Mouse (Mus musculus): ENCODE data around the gene Ncdn. TPM values are rescaled to one million over a fixed set of nuclear protein-coding genes. Genes with fewer than 3 reads are reported as not detected.
A peak's percentile ranks its signal among the peaks of the same experiment; 100 is the strongest.

Ncdn gene
- polyA plus RNA-seq (2012; ENCODE audit: insufficient read depth, insufficient read length, low replicate concordance, missing spikeins) = 194 and 284 TPM in 2 replicates

- TF ChIP-seq POLR2A (IDR thresholded peaks at IDR 0.05; ENCODE audit: insufficient read depth, low read depth, low read length) (peak; percentile 91), CTCF (IDR thresholded peaks at IDR 0.05; ENCODE audit: insufficient read depth, low read depth, low read length) (no peak)
- Histone ChIP-seq H3K4me3 (ENCODE audit: insufficient read depth, low read depth, low read length) (peak within 1 kb of the TSS; percentile 90), H3K4me1 (ENCODE audit: control insufficient read depth, insufficient read depth, low read length) (peaks cover 24% of the 10 kb centered on the region), H3K27ac (ENCODE audit: insufficient read depth, low read depth, low read length) (peak within 1 kb of the TSS; percentile 98)
- under 1% methylated on average over 71 of the region's 71 CpGs for WGBS
These were observed at the start of gene Ncdn, which contains the start of gene AU040320 for GRCm38 (mm10) chr4:126753268-126754230. Gene Ncdn, minus strand, starts transcription at chr4:126753438. Gene AU040320, plus strand, starts transcription at chr4:126753544.

GRCm38 (mm10) chr4:126802174-126802573 lies 48.9 kb upstream of the Ncdn start:
- no peak for TF ChIP-seq CTCF (IDR thresholded peaks at IDR 0.05; ENCODE audit: insufficient read depth, low read depth, low read length)
- TF ChIP-seq POLR2A (IDR thresholded peaks at IDR 0.05; ENCODE audit: insufficient read depth, low read depth, low read length) = no peak
- no peak overlapping the region for H3K4me3 ChIP-seq (ENCODE audit: insufficient read depth, low read depth, low read length)
- WGBS = 96% methylated on average over 8 of the region's 8 CpGs
- peaks cover 16% of the 10 kb centered on the region for H3K4me1 ChIP-seq (ENCODE audit: control insufficient read depth, insufficient read depth, low read length)
- H3K27ac ChIP-seq (ENCODE audit: insufficient read depth, low read depth, low read length) = no peak overlapping the region

- WGBS = 55% methylated on average over 7 of the region's 7 CpGs
These were observed 39.3 kb upstream of the Ncdn start for GRCm38 (mm10) chr4:126792341-126793102.

GRCm38 (mm10) chr4:126782996-126783395 lies 29.8 kb upstream of the Ncdn start:
- TF ChIP-seq CTCF (IDR thresholded peaks at IDR 0.05; ENCODE audit: insufficient read depth, low read depth, low read length) = no peak
- H3K4me3 ChIP-seq (ENCODE audit: insufficient read depth, low read depth, low read length) = no peak overlapping the region
- H3K4me1 ChIP-seq (ENCODE audit: control insufficient read depth, insufficient read depth, low read length) = peaks cover 23% of the 10 kb centered on the region
- WGBS = 34% methylated on average over 8 of the region's 8 CpGs
- peak overlapping the region; percentile 29 for H3K27ac ChIP-seq (ENCODE audit: insufficient read depth, low read depth, low read length)

More at GRCm38 (mm10) chr4:126792341-126793102, 39.3 kb upstream of the Ncdn start:
- Histone ChIP-seq H3K27ac (ENCODE audit: insufficient read depth, low read depth, low read length) (peak overlapping the region; percentile 94), H3K4me3 (ENCODE audit: insufficient read depth, low read depth, low read length) (no peak overlapping the region), H3K4me1 (ENCODE audit: control insufficient read depth, insufficient read depth, low read length) (peaks cover 13% of the 10 kb centered on the region)
- no peak for TF ChIP-seq CTCF (IDR thresholded peaks at IDR 0.05; ENCODE audit: insufficient read depth, low read depth, low read length)
- TF ChIP-seq POLR2A (IDR thresholded peaks at IDR 0.05; ENCODE audit: insufficient read depth, low read depth, low read length) = no peak

- Histone ChIP-seq H3K4me3 (ENCODE audit: insufficient read depth, low read depth, low read length) (no peak overlapping the region), H3K27ac (ENCODE audit: insufficient read depth, low read depth, low read length) (peak overlapping the region; percentile 60; the same call in 1 of the 2 replicates), H3K4me1 (ENCODE audit: control insufficient read depth, insufficient read depth, low read length) (peaks cover 24% of the 10 kb centered on the region)
- no peak for TF ChIP-seq POLR2A (IDR thresholded peaks at IDR 0.05; ENCODE audit: insufficient read depth, low read depth, low read length)
- TF ChIP-seq CTCF (IDR thresholded peaks at IDR 0.05; ENCODE audit: insufficient read depth, low read depth, low read length) = no peak
- WGBS = 69% methylated on average over 8 of the region's 8 CpGs
These were observed 29.3 kb upstream of the Ncdn start for GRCm38 (mm10) chr4:126782512-126782911.

- H3K27ac ChIP-seq (ENCODE audit: insufficient read depth, low read depth, low read length) = peak overlapping the region; percentile 35; the same call in 1 of the 2 replicates
- H3K4me1 ChIP-seq (ENCODE audit: control insufficient read depth, insufficient read depth, low read length) = peaks cover 29% of the 10 kb centered on the region
- TF ChIP-seq POLR2A (IDR thresholded peaks at IDR 0.05; ENCODE audit: insufficient read depth, low read depth, low read length) (no peak), CTCF (IDR thresholded peaks at IDR 0.05; ENCODE audit: insufficient read depth, low read depth, low read length) (no peak)
- no peak overlapping the region for H3K4me3 ChIP-seq (ENCODE audit: insufficient read depth, low read depth, low read length)
- 34% methylated on average over 3 of the region's 3 CpGs for WGBS
These were observed 28.6 kb upstream of the Ncdn start for GRCm38 (mm10) chr4:126781871-126782270.

- H3K4me3 ChIP-seq (ENCODE audit: insufficient read depth, low read depth, low read length) = no peak overlapping the region
These were observed 26.9 kb upstream of the Ncdn start for GRCm38 (mm10) chr4:126779826-126780775.

GRCm38 (mm10) chr4:126779148-126779581 lies 25.9 kb upstream of the Ncdn start:
- H3K27ac ChIP-seq (ENCODE audit: insufficient read depth, low read depth, low read length) = peak overlapping the region; percentile 84
- H3K4me3 ChIP-seq (ENCODE audit: insufficient read depth, low read depth, low read length) = no peak overlapping the region
- peaks cover 29% of the 10 kb centered on the region for H3K4me1 ChIP-seq (ENCODE audit: control insufficient read depth, insufficient read depth, low read length)
- TF ChIP-seq POLR2A (IDR thresholded peaks at IDR 0.05; ENCODE audit: insufficient read depth, low read depth, low read length) (no peak), CTCF (IDR thresholded peaks at IDR 0.05; ENCODE audit: insufficient read depth, low read depth, low read length) (no peak)
- 8% methylated on average over 8 of the region's 8 CpGs for WGBS

More at GRCm38 (mm10) chr4:126779826-126780775, 26.9 kb upstream of the Ncdn start:
- TF ChIP-seq POLR2A (IDR thresholded peaks at IDR 0.05; ENCODE audit: insufficient read depth, low read depth, low read length) = no peak
- no peak for TF ChIP-seq CTCF (IDR thresholded peaks at IDR 0.05; ENCODE audit: insufficient read depth, low read depth, low read length)
- H3K4me1 ChIP-seq (ENCODE audit: control insufficient read depth, insufficient read depth, low read length) = peaks cover 29% of the 10 kb centered on the region
- peak overlapping the region; percentile 78 for H3K27ac ChIP-seq (ENCODE audit: insufficient read depth, low read depth, low read length)
- WGBS = 27% methylated on average over 12 of the region's 12 CpGs
